Mouse (Mus musculus) liver, adult 2 months (tissue): ENCODE data around the gene Stk16.

Source experiments
- CTCF ChIP-seq: fragments of 200-500 bp; IDR thresholded peaks from 2 replicates; pipeline ENCODE4 v1.5.1; 2011; ENCODE audit warnings: low read depth, low read length, control low read depth
- POLR2A ChIP-seq: fragments of 200-500 bp; IDR thresholded peaks from 2 replicates; pipeline ENCODE4 v1.6.1; 2011; ENCODE audit warnings: low read length, control low read depth; ENCODE audit not compliant: insufficient read depth; ENCODE audit errors: extremely low read depth

GRCm38 (mm10) chr1:75214442-75214841, 3.8 kb downstream of the Stk16 start:
- no peak for TF ChIP-seq CTCF
- no peak for TF ChIP-seq POLR2A
